Mouse (Mus musculus): ENCODE measurements at regions not wholly inside any gene's neighbourhood (a gene's known extent, or its start where the extent isn't known, plus 50 kb on each side); places are given as distances from the start of the nearest gene placed in this dataset.
A peak's percentile ranks its signal among the peaks of the same experiment; 100 is the strongest.

DNA sequence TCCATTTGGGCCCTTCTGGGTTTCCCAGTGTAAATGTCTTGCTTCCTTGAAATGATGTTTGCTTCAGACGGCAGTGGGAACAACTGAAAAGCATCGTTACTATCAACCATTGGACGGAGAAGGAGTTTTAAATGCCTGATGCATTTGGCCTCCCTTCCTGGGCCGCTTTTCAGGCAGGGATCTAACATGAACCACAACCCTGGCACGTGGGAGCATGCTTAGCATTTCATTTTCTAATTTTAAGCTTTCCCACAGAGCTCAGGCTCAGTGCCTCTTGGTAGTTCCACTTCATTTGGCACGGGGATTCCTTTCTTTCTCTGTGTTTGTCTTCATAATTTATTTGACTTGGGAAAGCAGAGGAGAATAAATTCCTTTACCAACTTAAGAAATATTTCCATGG is 406.6 kb upstream of the Nbea start:
- DNase-seq (ENCODE audit: low spot score in 2 of 2), result no peak

DNA sequence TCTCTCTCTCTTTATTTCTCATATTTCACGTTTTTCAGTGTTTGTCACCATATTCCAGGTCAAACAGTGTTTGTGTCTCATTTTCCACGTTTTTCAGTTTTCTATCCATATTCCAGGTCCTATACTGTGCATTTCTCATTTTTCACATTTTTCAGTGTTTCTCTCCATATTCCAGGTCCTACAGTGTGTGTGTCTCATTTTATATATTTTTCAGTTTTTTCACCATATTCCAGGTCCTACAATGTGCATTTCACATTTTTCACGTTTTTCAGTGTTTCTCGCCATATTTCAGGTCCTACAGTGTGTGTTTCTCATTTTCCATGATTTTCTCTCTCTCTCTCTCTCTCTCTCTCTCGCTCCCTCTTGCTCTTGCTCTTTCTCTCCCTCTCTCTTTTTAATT is 391.9 kb upstream of the Nbea start:
- no peak for DNase-seq (ENCODE audit: low spot score in 2 of 2)

DNA sequence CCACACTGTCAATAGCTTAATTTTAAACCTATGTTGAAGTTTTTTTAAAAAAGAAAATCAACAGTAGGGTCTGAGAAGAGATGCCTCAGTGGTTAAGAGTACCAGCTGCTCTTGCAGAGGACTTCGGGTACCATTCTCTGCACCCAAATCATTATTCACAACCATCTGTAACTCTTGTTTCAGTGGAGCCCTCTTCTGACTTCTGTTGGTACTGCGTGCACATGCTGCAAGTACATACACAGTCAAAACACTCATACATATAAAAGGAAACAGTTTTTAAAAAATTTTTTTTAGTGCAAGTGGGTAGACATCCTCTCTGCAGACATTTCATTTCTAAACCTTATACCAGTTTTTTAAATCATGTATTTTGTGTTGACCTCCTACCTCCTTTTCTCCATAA is 352.7 kb upstream of the Nbea start:
- DNase-seq (ENCODE audit: low spot score in 2 of 2), result no peak

DNA sequence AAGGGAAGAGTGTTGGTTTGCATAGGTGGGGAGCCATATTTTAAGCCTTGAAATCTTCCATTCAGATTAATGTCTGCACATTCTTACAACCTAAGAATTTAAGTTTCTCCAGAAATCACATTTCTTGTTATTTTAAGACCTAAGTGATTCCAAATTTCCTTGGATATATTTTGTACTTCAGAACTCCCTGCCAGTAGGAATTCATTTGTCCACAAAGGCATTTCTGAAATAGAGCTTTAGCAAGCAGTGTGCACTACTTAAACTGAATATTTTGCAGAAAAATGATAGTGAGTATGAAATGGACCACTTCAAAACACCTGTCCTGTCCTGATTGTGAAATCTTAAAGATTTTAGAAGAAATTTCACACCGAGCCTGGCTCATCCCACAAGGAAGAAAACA is 320.9 kb upstream of the Nbea start:
- no peak for DNase-seq (ENCODE audit: low spot score in 2 of 2)

DNA sequence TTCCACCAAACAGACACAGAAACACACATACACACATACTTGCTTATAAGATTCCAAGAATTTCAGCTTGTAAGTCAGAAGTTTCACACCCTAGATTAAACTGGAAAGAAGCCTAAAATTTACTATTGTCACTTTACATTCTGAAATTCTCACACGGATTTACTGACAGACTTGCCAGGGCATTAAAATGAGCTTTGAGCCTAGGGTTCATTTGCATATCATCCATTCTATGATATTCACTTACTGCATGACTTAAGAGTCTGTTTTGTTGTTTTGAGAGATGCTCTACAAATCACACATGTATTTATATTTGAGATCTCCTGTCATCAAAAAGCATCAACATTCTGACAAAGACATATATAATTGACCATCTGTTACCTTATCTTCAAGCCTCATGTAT is 315.8 kb upstream of the Nbea start:
- DNase-seq (ENCODE audit: low spot score in 2 of 2), result no peak

DNA sequence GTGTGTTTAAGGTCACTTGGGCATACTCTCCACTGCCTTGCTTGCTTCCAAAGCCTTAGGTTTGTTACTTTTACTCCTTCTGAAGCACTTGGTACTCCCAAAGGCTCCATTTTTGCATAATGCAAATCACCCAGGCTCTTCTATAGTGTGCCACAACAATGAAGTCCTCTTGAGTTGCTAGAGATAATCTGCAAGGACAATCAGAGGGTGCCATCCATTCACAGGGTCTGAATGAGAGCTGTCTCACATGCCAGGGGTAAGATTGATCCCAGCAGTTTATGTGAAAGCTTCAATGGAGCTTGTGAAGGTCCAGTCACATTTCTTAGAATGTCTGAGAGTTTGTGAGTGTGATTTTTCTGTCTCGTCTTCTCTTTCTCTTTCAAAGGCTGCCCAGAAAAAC is 310.4 kb upstream of the Nbea start:
- DNase-seq (ENCODE audit: low spot score in 2 of 2), result no peak

DNA sequence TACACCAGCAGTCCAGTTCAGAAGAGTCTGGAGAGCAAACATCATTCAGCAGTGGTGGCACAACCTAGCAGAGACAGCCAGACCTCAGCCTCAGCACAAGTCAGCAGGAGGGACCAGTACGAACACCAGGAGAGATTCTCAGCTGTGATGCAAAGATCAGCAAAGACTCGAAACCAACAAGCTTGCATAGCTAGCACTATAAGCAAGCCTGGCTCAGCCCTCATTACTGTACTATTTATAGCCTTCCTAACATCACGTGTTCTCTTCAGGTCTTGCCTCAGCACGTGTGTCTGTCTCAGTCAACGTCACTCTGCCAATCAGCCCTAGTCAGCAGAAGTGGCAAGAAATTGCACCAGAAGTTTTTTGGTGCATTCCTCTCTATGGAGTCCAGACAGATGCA is 305.7 kb upstream of the Nbea start:
- no peak for DNase-seq (ENCODE audit: low spot score in 2 of 2)

DNA sequence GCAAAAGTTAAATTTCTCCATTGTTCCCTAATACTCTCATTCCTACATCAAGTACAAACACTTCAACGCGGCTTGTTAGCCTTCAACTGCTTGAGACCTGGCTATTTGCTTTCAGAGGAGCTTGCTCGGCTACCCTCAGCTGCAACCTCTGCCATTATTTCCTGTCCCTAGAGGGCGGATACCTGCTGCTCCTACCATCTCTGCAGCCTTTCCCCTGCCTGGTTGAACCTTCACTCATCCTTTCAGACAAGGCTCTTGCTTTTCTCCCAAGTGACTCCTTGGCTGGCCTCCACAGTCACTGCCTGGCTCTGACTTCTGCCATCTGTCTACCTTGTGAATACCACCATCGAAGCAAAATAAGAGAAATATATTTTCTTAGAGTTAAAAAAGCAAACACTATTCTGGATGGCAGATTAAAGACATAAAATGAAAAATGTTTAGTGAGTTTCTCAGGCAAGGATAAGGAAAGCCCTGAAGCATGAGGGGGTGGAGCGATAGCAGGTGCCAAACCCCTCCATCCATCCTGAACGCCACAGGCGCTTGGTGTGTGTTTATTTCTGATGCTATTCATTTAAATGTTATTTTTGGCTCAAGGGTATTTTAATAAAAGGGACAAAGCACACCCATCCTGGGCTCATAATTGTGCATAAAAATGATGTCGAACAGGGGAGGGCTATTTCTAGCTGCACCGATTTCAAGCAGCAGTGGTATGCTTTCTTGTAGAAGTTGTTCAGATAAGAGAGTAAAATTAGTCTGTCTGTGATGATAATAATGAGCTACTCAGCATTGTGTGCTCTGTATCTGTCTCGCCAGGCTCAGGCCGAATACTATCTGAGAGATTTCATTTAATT is 302.3 kb upstream of the Nbea start:
- no peak for DNase-seq (ENCODE audit: low spot score in 2 of 2)

DNA sequence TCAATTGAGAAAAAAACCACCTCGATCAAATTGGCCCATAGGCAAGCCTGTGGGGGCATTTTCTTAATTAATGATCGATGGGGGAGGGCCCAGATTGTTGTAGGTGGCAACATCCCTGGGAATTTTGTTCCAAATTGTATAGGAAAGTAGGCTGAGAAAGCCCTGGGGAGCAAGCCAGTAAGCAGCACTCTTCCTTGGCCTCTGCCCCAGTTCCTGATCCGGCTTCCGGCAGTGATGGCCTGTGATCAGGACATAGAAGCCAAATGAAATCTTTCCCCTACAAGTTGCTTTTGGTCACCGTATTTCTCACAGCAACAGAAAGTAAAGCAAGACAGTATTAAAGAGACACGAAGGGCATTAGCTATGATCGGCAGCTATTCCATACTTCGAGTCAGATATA is 300.6 kb upstream of the Nbea start:
- no peak for DNase-seq (ENCODE audit: low spot score in 2 of 2)

DNA sequence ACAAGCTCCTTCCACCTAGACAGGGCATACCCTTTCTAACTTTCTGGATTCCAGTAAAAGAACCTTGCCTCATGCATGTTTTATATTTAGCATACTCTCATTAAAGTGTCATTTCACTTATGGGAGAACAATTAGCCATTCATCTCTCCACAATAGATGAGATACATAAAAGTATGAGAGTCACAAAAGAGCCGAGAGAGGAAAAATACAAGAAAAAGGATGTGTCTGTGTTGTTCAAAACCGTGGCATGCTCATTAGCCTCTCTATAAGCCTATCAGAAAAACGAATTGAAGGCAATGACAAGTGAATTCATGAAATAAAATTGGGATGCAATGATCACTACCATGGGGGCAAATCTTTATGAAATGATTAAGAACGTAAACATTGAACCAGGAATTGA is 299.9 kb upstream of the Nbea start:
- DNase-seq (ENCODE audit: low spot score in 2 of 2), result no peak

DNA sequence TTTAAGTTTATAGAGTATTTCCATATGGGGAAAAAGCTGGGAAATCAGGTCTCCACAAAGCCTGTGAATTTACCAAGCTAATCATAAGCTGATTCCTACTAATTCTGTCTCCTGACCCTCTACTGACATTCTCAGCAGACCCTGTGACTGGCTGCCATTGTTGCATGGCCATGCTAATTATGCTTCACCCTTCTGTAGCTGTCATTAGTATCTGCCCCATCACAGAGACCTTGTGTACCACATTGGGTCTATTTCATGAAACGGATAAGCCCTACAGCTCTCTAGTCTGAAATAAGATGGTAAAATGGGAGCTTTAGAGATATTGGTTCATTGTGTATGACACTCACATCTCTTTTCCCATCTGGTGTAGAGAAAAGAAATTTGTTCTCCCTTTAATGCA is 296.0 kb upstream of the Nbea start:
- no peak for DNase-seq (ENCODE audit: low spot score in 2 of 2)

DNA sequence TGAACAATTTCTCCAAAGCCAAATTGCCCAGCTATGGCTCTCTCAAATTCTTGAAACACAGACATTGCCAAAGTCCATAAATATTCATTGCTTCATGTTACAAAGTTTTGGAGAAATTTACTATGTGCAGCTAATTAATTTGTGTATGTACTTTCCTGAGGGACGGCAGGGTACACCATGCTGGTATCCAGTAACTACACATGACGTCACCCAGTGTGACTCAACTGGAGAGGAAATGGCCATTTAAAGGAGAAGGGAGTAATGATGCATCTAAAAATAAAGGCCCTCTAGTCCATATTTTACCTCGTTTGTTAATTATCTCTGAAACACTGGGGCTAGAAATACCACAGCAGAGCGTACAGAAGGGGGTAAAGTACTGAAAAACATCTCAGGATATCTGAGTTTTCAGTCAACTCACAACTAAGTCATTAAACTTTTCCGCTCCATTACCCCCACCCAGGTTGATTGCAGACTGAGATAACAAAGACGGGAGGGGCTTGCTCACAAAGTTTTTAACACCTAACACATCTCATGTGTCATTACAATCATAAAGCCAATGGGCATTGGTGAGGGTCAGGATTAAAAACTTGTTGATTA is 295.1 kb upstream of the Nbea start:
- DNase-seq (ENCODE audit: low spot score in 2 of 2), result no peak

DNA sequence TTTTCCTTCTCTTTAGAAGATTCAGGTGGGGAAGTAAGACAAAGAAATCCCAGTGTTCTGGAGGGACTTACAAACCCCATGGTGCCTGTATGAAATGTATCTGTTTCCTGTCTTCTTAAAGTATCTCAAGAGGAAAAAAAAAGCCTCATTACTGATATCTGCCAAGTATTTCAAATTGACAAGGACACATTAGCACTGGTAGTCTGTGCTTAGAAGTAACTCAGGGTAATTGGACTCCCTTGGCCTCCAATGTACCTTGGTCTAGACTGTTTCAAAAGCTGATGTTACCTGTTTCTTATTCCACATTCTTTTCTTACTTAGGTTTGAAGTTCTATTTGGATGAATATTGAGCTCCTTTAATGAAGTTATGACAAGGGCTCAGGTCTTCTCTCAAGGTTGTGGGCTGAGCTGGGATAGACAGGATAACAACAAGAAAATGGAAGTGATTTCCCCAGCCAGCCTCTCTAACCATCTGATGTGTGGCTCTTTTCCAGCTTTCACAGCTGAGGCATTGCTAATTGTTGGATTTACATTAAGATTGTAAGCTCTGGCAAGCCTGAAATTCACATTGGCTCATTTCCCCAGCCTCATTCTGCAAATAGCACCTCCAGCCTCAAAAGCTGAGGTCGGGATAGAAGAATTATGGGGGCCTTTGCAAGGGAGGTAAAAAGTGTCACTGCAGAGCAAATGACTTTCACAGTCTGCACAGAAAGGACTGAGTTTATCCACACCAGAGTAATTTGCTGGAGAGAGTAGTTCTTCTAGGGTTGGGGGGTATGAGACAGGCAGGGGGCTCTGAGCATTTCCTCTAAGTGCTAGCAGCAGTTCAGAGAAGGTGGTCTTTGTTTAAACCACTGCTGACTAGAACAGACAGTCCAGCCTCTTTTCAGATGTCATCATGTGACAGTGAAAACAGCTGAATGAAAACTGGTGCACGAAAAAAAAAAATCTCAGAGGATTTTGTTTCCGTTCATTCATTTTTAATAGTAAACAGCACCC is 292.3 kb upstream of the Nbea start:
- no peak for DNase-seq (ENCODE audit: low spot score in 2 of 2)

DNA sequence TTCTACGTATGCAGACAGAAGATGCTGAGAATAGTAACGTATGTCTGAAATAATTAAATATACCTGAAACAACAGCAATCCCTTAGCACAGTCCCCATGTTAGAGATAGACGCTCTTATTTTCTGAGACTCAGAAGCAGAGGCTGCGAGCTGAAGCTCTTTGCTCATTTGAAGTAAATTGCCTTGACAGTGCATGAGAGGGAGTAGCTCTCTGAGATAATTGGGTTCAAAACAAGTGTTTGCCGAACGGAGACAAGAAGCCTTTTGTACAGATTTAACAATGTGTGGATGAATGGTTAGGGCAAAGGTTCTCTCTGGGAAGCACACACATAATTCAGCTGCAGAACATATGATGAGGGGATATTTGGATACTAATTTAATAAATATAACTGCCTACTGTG is 289.1 kb upstream of the Nbea start:
- no peak for DNase-seq (ENCODE audit: low spot score in 2 of 2)

DNA sequence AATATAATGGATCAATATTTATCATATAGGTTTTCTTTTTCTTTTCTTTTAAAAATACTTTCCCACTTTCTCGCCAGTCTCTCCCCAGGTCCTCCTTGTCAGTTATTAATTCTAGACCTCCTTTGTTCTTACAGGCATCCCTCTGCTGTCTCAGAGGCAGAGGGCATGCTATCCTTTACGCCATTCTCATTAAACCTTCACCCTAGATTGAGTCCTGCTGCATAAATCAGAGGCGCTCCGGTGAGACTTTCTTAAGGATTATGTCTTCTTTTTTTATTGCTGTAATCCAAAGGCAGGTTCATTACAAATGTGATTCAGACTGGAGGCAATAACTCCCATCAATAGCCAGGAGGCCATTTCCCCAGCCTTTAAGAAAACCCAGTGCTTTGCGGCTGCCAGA is 288.3 kb upstream of the Nbea start:
- no peak for DNase-seq (ENCODE audit: low spot score in 2 of 2)

DNA sequence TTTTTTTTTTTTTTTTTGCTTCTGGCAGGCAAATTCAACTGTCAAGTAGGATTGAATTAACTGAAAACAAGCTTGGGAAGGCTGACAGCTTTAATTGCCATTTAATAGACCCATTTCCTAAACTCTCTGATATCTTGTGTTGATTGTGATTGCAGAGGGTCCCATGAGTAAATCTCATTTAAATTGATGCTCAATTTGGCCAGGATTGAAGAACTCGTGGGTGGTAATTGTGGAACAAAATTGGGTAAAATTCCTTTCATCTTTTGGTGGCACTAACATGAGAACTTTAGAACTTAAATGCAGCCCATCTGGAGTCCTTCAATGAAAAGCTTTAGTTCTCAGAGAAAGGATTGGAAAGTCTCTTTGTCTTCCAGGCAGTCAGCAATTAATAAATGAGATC is 287.7 kb upstream of the Nbea start:
- no peak for DNase-seq (ENCODE audit: low spot score in 2 of 2)

DNA sequence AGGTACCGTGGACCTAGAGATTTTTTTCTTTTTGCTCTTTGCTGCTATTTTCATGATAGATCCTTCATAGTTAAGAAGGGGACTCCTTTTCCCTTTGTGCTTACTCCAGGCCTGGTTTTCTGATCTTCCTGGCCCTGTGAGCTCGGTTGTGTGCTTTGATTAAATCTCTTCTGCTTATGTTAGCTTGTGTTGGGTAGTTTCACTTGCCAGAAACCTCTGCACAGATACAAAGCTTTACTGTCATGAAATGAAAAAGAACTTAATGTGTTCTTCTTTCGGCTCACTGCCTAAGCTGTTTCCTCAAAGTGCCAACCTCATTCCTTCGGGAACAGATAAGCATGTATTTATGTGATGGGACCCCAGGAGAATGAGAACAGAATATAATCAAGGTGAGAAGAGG is 274.1 kb upstream of the Nbea start:
- no peak for DNase-seq (ENCODE audit: low spot score in 2 of 2)

DNA sequence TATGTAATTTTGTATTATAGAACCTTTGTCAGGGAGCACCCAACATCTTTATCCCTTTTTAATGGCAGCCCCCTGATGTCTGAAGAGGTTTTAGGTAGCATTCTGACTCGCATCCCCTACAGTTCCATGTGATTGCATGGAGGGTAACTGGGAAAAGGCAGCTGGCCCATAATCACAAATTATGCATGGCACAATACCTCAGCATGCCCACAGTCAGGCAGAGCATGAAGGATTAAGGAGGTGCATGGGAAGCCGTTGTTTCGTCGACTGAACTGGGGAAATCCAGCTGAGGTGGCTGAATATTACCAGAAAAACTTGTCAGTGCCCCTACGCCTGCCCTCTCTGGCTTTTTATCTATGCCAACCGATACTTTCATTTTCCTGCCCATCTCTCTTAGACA is 272.8 kb upstream of the Nbea start:
- no peak for DNase-seq (ENCODE audit: low spot score in 2 of 2)

DNA sequence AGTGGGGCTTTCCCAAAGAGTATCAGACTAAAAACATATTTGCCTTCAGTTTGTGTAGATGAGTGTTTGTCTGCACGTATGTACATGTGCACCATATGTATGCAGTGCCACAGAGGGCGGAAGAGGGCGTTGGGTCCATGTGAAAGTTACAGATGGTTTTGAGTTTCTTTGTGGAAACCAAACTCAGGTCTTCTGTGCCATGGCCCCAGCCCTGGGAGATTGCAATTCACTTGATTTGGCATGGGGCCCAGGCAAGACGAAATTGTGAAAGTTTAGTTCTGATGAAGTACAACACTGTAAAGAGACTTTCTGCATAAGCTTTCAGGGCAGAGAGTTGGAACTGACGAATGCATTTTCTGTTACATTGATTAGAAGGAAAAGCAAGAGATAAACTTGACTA is 255.4 kb upstream of the Nbea start:
- DNase-seq (ENCODE audit: low spot score in 2 of 2), result no peak

DNA sequence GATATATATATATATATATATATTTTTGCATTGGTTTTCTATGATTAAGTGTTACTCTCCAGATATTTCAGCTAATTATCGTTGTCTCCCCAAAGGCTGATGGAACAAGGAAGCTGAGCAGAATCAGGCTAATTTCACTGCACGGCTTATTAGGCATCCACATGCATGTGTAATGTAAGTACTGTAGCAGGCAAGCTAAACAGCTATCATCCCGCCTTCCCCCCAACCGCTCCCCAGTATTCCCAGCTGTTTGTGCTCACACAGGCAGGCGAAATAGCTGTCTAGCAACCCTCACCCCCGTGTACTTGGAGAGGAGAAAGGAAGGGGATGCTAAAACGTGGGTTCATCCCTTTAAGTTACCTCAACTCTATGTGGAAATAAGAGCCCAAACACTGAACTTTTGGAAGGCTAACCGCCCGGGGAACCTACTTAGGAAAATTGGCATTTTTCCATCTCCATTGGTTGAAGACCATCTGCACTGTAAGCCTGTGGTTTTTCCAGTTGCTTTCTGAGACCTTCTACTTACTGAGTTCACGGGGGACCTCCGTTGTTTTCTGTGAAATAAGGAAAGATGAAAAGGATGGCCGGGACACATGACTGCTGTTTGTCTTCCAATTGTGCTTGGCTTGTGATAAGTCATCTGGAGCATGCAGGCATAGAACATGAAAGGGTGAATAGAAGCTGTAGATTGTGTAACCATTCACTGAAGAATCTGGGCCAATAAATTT is 254.7 kb upstream of the Nbea start:
- DNase-seq (ENCODE audit: low spot score in 2 of 2), result no peak

DNA sequence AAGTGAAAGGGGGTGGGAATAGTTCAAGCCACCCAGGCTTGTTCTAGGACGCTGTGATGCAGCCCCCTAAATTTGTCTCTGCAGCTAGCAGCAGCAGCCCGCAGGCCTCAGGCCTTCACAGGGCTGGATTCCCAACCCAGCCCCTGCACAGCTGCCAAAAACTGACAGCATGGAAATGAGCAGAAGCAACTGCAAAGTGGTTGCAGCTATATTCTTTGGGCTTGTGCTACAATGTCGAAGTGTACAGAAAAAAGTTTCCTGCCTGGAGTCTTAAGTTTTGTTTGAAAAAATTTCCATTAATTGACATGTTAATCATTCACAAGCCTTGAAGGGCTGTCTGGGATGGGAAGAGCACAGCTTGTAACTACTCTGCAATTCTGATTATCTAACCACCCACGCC is 253.6 kb upstream of the Nbea start:
- DNase-seq (ENCODE audit: low spot score in 2 of 2), result peak; percentile 54 to 63

DNA sequence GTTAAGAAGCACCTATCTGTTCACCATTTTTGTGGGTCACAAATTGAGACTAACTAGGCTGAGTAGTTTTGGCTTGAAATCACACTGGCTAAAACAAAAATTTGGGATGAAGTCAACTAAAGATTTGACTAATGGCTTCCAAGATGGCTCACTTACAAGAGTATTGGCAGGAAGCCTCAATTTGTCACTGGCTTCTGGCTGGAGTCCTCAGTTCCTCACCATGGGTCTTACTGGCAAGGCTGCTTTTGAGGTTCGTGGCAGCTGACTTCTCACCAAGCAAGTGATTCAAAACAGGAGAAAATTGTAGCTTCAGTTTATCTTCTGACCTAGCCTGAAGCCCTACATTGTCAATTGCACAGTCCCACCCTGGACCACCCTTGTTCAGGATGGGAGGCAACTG is 250.0 kb upstream of the Nbea start:
- DNase-seq (ENCODE audit: low spot score in 2 of 2), result no peak
